In the genomic region with DNA sequence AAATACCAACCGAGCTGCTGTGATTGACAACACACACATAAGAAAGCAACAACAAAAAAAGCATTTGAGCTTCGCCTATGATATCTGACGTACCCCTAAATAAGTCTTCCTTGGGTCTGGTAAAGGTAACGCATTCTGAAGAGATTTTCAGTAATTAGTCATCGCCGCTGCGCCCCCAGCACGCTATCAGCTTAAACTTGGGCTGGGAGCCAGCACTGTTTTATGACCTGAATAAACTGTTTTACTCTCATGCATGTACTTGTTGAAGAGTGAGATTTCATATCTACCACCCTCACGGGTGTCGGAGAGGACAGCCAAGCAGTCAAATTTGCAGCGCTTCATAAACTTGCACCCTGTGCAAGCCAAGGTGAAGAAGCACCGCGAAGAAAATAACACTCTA, we compare ENCODE assay signal across 12 mouse cellular contexts. TPM values are rescaled to one million over a fixed set of nuclear protein-coding genes. Genes with fewer than 3 reads are reported as not detected.
A peak's percentile ranks its signal among the peaks of the same experiment; 100 is the strongest.
DNase-seq lines count a peak whose midpoint lies in the region; ATAC-seq and TF ChIP-seq lines count a peak whose summit lies in the region.
"Had no signal": no experiment of that assay in that cellular context is flagged by ENCODE, and none has a peak within 500 bp of the region (broad histone marks: within the 10 kb centered on the region; RNA-seq: fewer than 3 reads in every experiment).

No protein-coding gene starts in this region.

- 0 out of 2 replicates have a peak overlapping the region, but pooled peaks have one; percentile 25 for H3K4me2 ChIP-seq in hindbrain, postnatal 0 days (ENCODE audit: low read depth, low read length)
- H3K4me2 ChIP-seq in limb, embryonic 13.5 days (replicated peaks): peak overlapping the region; percentile 38
- H3K4me2 ChIP-seq: forebrain, embryonic 13.5 days; neural tube, embryonic 12.5 days had no signal

- intact Hi-C loops in gastrocnemius, postnatal 36 days (cut with DNase I): no loop called here

- ATAC-seq in hindbrain, postnatal 0 days: no peak
- ATAC-seq in limb, embryonic 13.5 days (ENCODE audit: low FRiP score, low read depth): no peak; the same call in 1 of the 2 replicates
- ATAC-seq: activated CD4-positive, CD25-positive, alpha-beta regulatory T cell, adult 4 months; forebrain, embryonic 13.5 days had no signal

- no peak overlapping the region for H3K9ac ChIP-seq in hindbrain, postnatal 0 days (replicated peaks; ENCODE audit: low read length)
- 0 out of 2 replicates have a peak overlapping the region, but pooled peaks have one; percentile 0 for H3K9ac ChIP-seq in limb, embryonic 13.5 days
- H3K9ac ChIP-seq: forebrain, embryonic 13.5 days; neural tube, embryonic 12.5 days had no signal

- 0 out of 2 replicates have a peak, but pooled peaks cover 6% of the 10 kb centered on the region for H3K4me1 ChIP-seq in hindbrain, postnatal 0 days (ENCODE audit: insufficient read depth, low read length)
- peaks cover 3% of the 10 kb centered on the region; the same call in 1 of the 2 replicates for H3K4me1 ChIP-seq in hindbrain, embryonic 10.5 days (replicated peaks)
- peaks cover 53% of the 10 kb centered on the region for H3K4me1 ChIP-seq in limb, embryonic 13.5 days
- H3K4me1 ChIP-seq: neural tube, embryonic 12.5 days had no signal

- no peak overlapping the region for H3K27ac ChIP-seq in hindbrain, postnatal 0 days
- no peak overlapping the region for H3K27ac ChIP-seq in hindbrain, embryonic 10.5 days
- peak overlapping the region; percentile 69; the same call in 1 of the 2 replicates for H3K27ac ChIP-seq in limb, embryonic 13.5 days
- H3K27ac ChIP-seq: forebrain, embryonic 13.5 days; neural tube, embryonic 12.5 days had no signal

- H3K9me3 ChIP-seq in hindbrain, postnatal 0 days (ENCODE audit: low read length): no peaks in the 10 kb centered on the region
- no peaks in the 10 kb centered on the region for H3K9me3 ChIP-seq in hindbrain, embryonic 10.5 days
- H3K9me3 ChIP-seq in limb, embryonic 13.5 days: no peaks in the 10 kb centered on the region
- H3K9me3 ChIP-seq: forebrain, embryonic 13.5 days; neural tube, embryonic 12.5 days had no signal

- H3K4me3 ChIP-seq in hindbrain, postnatal 0 days (ENCODE audit: low read length): no peak overlapping the region
- no peak overlapping the region for H3K4me3 ChIP-seq in hindbrain, embryonic 10.5 days
- H3K4me3 ChIP-seq in limb, embryonic 13.5 days: no peak overlapping the region
- H3K4me3 ChIP-seq: forebrain, embryonic 13.5 days; neural tube, embryonic 12.5 days had no signal

- no peak for TF ChIP-seq CTCF in hindbrain, postnatal 0 days (IDR thresholded peaks at IDR 0.05; ENCODE audit: low read depth)

- peak; percentile 49 for DNase-seq in hindbrain, postnatal 0 days (ENCODE audit: low spot score)
- no peak for DNase-seq in hindbrain, embryonic 10.5 days (ENCODE audit: low spot score)
- DNase-seq in urinary bladder, adult 18-20 months (ENCODE audit: low spot score in 2 of 2): peak; percentile 55 to 71
- DNase-seq in urinary bladder, adult 2 months (ENCODE audit: low spot score): no peak
- peak; percentile 75 to 77 for DNase-seq in urinary bladder, postnatal 36 days (ENCODE audit: low spot score in 2 of 2)
- DNase-seq in gastrocnemius, postnatal 36 days: no peak
- DNase-seq: right cerebral cortex, postnatal 25 days; thymus, adult 2 months had no signal

- H3K36me3 ChIP-seq in hindbrain, postnatal 0 days (ENCODE audit: insufficient read depth, low read length): no peaks in the 10 kb centered on the region
- H3K36me3 ChIP-seq in hindbrain, embryonic 10.5 days: no peaks in the 10 kb centered on the region
- H3K36me3 ChIP-seq in limb, embryonic 13.5 days: no peaks in the 10 kb centered on the region
- H3K36me3 ChIP-seq: neural tube, embryonic 12.5 days had no signal

- 55% methylated on average over 13 of the region's 13 CpGs for WGBS in hindbrain, postnatal 0 days
- 92% methylated on average over 13 of the region's 13 CpGs for WGBS in hindbrain, embryonic 10.5 days
- 54% methylated on average over 13 of the region's 13 CpGs for WGBS in limb, embryonic 13.5 days

- no peaks in the 10 kb centered on the region for H3K27me3 ChIP-seq in hindbrain, postnatal 0 days (ENCODE audit: insufficient read depth, low read length)
- H3K27me3 ChIP-seq in hindbrain, embryonic 10.5 days (ENCODE audit: insufficient read depth, poor library complexity, severe bottlenecking): no peaks in the 10 kb centered on the region
- H3K27me3 ChIP-seq in limb, embryonic 13.5 days: no peaks in the 10 kb centered on the region
- H3K27me3 ChIP-seq: forebrain, embryonic 13.5 days; neural tube, embryonic 12.5 days had no signal

RNA-seq across cellular contexts. Expression of a gene that starts 26.7 kb away (rescaled TPM):
- 32.1 and 32.7 TPM in 2 replicates for total RNA-seq in hindbrain, postnatal 0 days (2014; rRNA removed)
- 14.0 TPM in 2 replicates for polyA plus RNA-seq in hindbrain, postnatal 0 days (2015; fragmentation: Nextera tagmentation; extraction: Ambion mirVana)
- polyA plus RNA-seq in hindbrain, embryonic 10.5 days (2016; fragmentation: Nextera tagmentation; extraction: Ambion mirVana): 14.5 and 15.8 TPM in 2 replicates
- polyA plus RNA-seq in urinary bladder, adult 2 months (2012; rRNA removed): 23.9 and 28.0 TPM in 2 replicates
- polyA plus RNA-seq in limb, embryonic 13.5 days (2015; fragmentation: Nextera tagmentation; extraction: Ambion mirVana): 21.9 and 24.3 TPM in 2 replicates
- 1 to 10 TPM; 8.2 to 9.9 TPM for total RNA-seq in gastrocnemius, postnatal 36 days (2021)

Comparison
In these comparisons a context has a peak if more than half of its experiments do, and no peak if none do; other contexts are left out.
1. DNase-seq: peak in hindbrain, postnatal 0 days (single experiment), urinary bladder, adult 18-20 months (2 of 2) and urinary bladder, postnatal 36 days (2 of 2); none in hindbrain, embryonic 10.5 days (single experiment), urinary bladder, adult 2 months (single experiment) and gastrocnemius, postnatal 36 days (0 of 2).